Mouse (Mus musculus) hindbrain, embryonic 15.5 days (tissue): ENCODE results near the gene Smyd3. TPM values are rescaled to one million over a fixed set of nuclear protein-coding genes. Genes with fewer than 3 reads are reported as not detected.
"Not testable (repeated sequence)": the region's sequence is repeated elsewhere in the genome, so short reads cannot be mapped to it uniquely, and the experiment has no call there.

ENCODE experiments used
- ATAC-seq: fragments of 200-750 bp; cut with Nextera tagmentation; 2 replicates; pipeline ENCODE4 v1.8.0; 2017; ENCODE audit warnings: low read depth, moderate number of reproducible peaks, moderate TSS enrichment; ENCODE audit not compliant: low FRiP score
- H3K27ac ChIP-seq: fragments of 300-500 bp; sonication (generic); replicated peaks from 2 replicates; pipeline ENCODE4 v1.5.1; 2015; ENCODE audit warnings: mild to moderate bottlenecking, inconsistent platforms
- H3K27me3 ChIP-seq: fragments of 300-500 bp; sonication (generic); 2 replicates; pipeline ENCODE4 v1.6.1; 2015; ENCODE audit warnings: control low read depth, inconsistent platforms
- H3K36me3 ChIP-seq: fragments of 300-500 bp; sonication (generic); 2 replicates; pipeline ENCODE4 v1.6.1; 2015; ENCODE audit warnings: control low read depth, inconsistent platforms
- H3K4me1 ChIP-seq: fragments of 300-500 bp; sonication (generic); replicated peaks from 2 replicates; pipeline ENCODE4 v1.6.1; 2015; ENCODE audit warnings: control low read depth, inconsistent platforms
- H3K4me2 ChIP-seq: fragments of 300-500 bp; sonication (generic); 2 replicates; pipeline ENCODE4 v1.6.1; 2015; ENCODE audit warnings: moderate library complexity, mild to moderate bottlenecking, inconsistent platforms
- H3K4me3 ChIP-seq: fragments of 300-500 bp; sonication (generic); 2 replicates; pipeline ENCODE4 v1.5.1; 2015; ENCODE audit warnings: mild to moderate bottlenecking, inconsistent platforms
- H3K9ac ChIP-seq: fragments of 300-500 bp; sonication (generic); 2 replicates; pipeline ENCODE4 v1.6.1; 2015; ENCODE audit warnings: inconsistent platforms
- H3K9me3 ChIP-seq: fragments of 300-500 bp; sonication (generic); 2 replicates; pipeline ENCODE4 v1.6.1; 2016; ENCODE audit warnings: control low read depth, inconsistent platforms
- WGBS: fragments of 180-500 bp; shearing (Covaris S2); methylation state at CpG from one replicate; pipeline ENCODE4 v1.1.7; 2015; 5-methylcytosine and 5-hydroxymethylcytosine counted together
- polyA plus RNA-seq: library from polyadenylated mRNA; unstranded; fragments of >200 nt; fragmentation: Nextera tagmentation; extraction: Ambion mirVana; gene quantifications from 2 replicates; pipeline ENCODE4 v1.2.1, GENCODE M21; 2015

The Smyd3 gene
- polyA plus RNA-seq, 1 experiment from 2014 or later, result 26.0 TPM

DNA sequence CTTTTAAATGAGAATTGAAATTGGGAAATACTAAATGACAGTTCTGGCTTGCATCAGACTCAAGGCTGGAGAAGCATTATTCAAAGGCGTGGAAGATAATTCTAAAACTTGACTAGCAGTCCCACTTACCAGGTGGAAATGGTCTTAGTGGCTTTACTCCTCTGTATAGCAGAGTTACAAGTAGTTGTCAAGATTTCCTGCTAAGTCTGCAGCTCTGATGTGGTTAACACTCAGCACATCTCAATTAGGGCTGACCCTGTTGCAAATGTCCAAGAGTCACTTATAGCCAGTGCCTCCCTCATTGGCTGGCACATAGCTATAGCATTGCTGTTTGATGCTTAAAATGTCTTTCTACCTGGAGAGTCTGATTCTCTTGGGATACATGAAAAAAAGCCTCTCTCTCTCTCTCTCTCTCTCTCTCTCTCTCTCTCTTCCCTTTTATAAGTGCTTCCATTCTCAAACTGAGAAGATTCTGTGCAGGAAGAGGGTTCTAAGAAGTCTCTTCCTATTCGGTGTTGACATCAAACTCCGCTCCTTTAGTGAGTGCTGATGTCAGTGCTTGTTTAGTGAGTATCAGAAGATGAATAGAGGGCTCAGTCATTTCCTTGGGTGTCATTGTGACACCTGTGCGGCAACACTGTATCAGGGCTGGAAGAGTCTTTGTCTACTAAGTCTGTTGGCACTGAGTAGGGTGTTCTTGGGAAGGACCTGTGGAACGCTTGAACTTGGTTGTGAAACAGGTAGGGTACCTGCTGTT, 31.3 kb upstream of the Smyd3 start:
- no peak overlapping the region for H3K4me3 ChIP-seq
- ATAC-seq, result no peak
- H3K9ac ChIP-seq, result no peak overlapping the region
- no peak overlapping the region for H3K27ac ChIP-seq
- WGBS, result 95% methylated on average over 5 of the region's 5 CpGs
- H3K36me3 ChIP-seq, result no peaks in the 10 kb centered on the region
- no peaks in the 10 kb centered on the region for H3K9me3 ChIP-seq
- H3K27me3 ChIP-seq, result no peaks in the 10 kb centered on the region
- peaks cover 45% of the 10 kb centered on the region for H3K4me1 ChIP-seq
- H3K4me2 ChIP-seq, result no peak overlapping the region

DNA sequence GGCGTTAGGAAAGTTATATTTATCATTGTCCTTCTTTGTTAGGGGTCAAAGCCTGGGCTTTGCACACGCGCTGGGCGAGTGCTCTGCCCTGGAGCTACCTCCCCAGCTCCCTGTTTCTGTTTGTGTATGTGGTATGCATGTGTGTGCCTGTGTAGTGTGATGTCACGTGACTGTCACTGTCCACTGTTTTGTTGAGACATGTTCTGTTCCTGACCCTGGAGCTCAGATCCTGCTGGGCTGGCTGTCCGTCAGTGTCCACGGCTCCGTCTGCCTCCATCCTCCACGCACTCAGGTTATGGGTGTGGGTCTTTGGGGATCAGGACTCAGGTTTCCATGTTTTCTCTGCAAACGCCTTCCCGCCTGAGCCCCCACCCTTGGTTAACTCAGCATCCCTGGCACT, 30.4 kb upstream of the Smyd3 start:
- H3K9ac ChIP-seq, result no peak overlapping the region
- WGBS, result 67% methylated on average over 11 of the region's 11 CpGs

DNA sequence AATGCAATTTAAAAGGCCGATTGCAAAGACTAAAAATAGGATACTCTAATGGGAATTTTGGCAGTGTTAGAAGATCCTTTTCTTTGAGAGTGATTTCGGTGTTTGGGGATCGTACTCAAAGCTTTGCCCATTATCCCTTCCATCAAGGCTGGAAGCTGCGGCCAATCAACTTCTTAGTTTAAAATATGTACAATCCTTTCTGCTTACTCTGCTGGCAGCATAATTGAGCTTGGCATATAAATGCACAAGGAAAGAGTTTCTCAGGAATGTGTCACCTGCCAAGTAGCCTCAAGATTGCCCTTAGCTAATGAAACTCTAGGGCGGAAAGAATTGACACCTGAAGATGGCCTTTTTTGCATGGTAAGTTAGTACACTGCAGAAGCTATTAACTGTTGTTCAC, 29.3 kb upstream of the Smyd3 start:
- Histone ChIP-seq H3K36me3 (no peaks in the 10 kb centered on the region; the same call in 1 of the 2 replicates), H3K4me2 (peak overlapping the region; percentile 66), H3K9ac (peak overlapping the region; percentile 88), H3K4me1 (peaks cover 37% of the 10 kb centered on the region), H3K27ac (peak overlapping the region; percentile 98), H3K27me3 (no peaks in the 10 kb centered on the region), H3K9me3 (no peaks in the 10 kb centered on the region), H3K4me3 (peak overlapping the region; percentile 90)
- WGBS, result 6% methylated on average over 5 of the region's 5 CpGs
- ATAC-seq, result no peak

More for the DNA sequence above, 30.4 kb upstream of the Smyd3 start:
- ATAC-seq, result no peak
- Histone ChIP-seq H3K4me2 (peak overlapping the region; percentile 66), H3K27me3 (no peaks in the 10 kb centered on the region), H3K4me1 (peaks cover 41% of the 10 kb centered on the region), H3K4me3 (no peak overlapping the region), H3K27ac (no peak overlapping the region), H3K9me3 (no peaks in the 10 kb centered on the region), H3K36me3 (no peaks in the 10 kb centered on the region; the same call in 1 of the 2 replicates)

DNA sequence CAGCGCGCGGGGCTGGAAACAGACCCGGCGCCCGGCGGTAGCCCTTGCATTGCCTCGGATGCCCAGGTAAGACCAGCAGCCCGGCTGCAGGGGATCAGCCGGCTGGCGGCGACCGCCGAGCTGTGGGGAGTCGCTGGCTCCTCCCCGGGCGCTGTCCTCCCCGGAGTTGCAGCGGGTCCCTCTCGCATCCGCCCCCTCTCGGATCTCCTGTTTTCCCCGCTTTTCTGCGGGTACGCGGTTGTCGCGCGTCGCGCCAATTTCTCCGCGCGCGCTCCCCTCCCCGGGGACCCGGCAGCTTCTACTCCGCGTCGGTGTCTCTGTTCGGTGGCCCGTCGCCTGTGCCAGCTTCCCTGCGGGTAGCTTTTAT, 28.7 kb upstream of the Smyd3 start:
- H3K9me3 ChIP-seq, result no peaks in the 10 kb centered on the region
- ATAC-seq, result peak; percentile 84
- H3K27me3 ChIP-seq, result no peaks in the 10 kb centered on the region
- peak overlapping the region; percentile 66 for H3K4me2 ChIP-seq
- H3K4me3 ChIP-seq, result peak overlapping the region; percentile 90
- H3K27ac ChIP-seq, result peak overlapping the region; percentile 98
- H3K36me3 ChIP-seq, result no peaks in the 10 kb centered on the region; the same call in 1 of the 2 replicates
- under 1% methylated on average over 44 of the region's 44 CpGs for WGBS
- H3K4me1 ChIP-seq, result peaks cover 37% of the 10 kb centered on the region
- peak overlapping the region; percentile 88 for H3K9ac ChIP-seq

DNA sequence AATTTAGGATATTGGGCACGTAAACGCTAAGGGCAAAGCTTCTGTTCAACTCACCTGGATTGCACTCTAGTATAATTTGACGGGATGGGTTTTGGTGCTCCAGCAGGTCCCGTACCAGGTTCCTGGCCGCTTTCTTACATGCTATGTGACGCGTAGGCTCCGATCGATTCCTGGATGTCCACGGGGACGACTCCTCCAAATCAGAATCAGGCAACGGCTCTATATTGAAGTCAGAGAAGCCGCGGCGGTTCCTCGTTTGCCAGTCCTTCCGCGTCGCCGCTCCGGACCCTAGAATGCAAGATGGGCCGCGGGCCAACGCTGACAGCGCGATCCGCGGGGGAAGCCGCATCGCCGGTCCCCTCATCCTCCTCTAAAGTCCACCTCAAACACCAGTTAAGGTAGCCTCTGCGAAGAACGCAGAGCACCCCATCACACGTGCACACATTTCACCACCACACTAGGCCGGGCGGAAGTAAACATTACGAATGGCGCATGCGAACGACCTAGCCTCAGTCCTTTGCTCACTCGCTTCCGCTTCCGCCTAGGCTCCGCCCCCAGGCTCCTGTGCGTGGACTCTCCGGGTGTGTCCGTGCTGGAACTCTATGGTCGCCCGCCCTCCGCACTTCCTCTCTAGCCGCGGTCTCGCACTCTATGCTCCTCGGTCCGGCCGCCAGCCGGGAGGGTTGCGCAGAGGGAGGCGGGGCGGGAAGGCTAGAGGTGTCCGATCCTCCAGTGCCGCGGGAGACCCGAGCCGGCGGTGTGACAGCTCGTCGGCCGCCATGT, 28.1 kb upstream of the Smyd3 start, which contains the start of the genes Tfb2m and Cnst:
Gene Tfb2m (minus strand): TSS at position 500 of the 783 bp plus-strand sequence.
Gene Cnst (plus strand): TSS at position 603 of the 783 bp plus-strand sequence.
- peaks cover 37% of the 10 kb centered on the region for H3K4me1 ChIP-seq
- H3K9ac ChIP-seq, result peak within 1 kb of the TSS; percentile 88
- H3K36me3 ChIP-seq, H3K9me3 ChIP-seq, H3K27me3 ChIP-seq: not testable (repeated sequence)
- under 1% methylated on average over 69 of the region's 69 CpGs for WGBS
- peak within 1 kb of the TSS; percentile 90 for H3K4me3 ChIP-seq
- H3K4me2 ChIP-seq, result peak within 1 kb of the TSS; percentile 84
- peak; percentile 99 for ATAC-seq
- H3K27ac ChIP-seq, result peak within 1 kb of the TSS; percentile 98

DNA sequence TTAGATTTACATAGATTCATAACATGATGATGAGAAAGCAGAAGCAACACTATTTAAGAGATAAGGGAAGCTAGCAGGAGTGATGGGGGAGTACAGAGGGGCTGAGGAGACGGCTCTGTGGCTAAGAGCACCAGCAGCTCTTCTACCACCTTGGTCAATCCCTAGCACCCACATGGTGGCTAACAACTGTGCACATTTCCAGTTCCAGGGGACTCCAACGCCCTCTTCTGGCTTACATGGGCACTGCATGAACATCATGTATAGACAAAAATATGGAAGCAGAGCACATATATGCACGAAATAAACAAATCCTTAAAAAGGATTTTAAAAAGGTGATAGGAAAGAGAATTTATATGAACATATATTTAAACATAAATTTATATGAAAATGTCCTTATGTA, 23.7 kb upstream of the Smyd3 start:
- Histone ChIP-seq H3K4me1 (peaks cover 17% of the 10 kb centered on the region), H3K27ac (no peak overlapping the region), H3K9ac (no peak overlapping the region), H3K27me3 (no peaks in the 10 kb centered on the region), H3K36me3 (peaks cover 20% of the 10 kb centered on the region; the same call in 1 of the 2 replicates), H3K9me3 (no peaks in the 10 kb centered on the region), H3K4me3 (no peak overlapping the region), H3K4me2 (no peak overlapping the region)
- ATAC-seq, result no peak
- 61% methylated on average over 3 of the region's 3 CpGs for whole genome bisulfite sequencing

DNA sequence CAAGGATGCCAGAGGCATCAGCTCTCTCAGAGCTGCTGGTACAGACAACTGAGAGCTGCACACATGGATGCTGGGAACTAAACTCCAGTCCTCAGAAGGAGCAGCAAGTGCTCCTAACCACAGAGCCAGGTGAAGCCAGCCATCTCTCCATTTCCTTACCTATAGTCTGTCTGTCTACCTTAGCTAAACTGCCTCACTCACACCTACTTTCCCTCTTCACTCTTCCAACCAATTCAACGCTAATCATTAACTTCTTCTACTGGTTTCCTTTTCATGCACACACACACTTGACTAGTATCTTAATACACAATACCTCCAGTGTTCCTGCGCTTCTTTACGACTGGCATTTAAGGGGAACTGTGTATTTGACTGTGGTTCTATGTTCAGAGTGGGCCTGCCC, 22.0 kb upstream of the Smyd3 start:
- Histone ChIP-seq H3K27me3 (no peaks in the 10 kb centered on the region), H3K36me3 (peaks cover 24% of the 10 kb centered on the region; the same call in 1 of the 2 replicates), H3K27ac (no peak overlapping the region), H3K4me1 (peaks cover 10% of the 10 kb centered on the region), H3K9ac (no peak overlapping the region), H3K9me3 (no peaks in the 10 kb centered on the region), H3K4me3 (no peak overlapping the region), H3K4me2 (no peak overlapping the region)
- 92% methylated on average over 3 of the region's 3 CpGs for WGBS
- no peak for ATAC-seq

DNA sequence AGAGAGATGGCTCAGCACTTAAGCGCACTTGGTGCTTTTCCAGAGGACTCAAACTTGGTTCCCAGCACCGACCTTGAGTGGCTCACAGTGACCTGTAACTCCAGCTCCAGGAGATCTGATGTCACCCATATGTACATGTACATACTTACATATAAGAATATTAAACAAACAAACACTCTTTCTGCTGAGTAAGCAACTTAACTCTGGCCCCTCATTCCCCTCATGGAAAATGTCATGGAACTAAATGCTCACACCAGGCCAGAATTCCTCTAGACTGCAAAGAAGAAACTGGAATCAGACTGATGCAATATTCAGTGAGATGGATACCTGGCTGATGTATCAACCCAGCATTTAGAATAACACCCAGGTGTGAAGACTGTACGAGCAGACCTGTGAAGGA, 21.2 kb upstream of the Smyd3 start:
- 94% methylated on average over 3 of the region's 3 CpGs for WGBS
- H3K27me3 ChIP-seq, result no peaks in the 10 kb centered on the region
- ATAC-seq, result no peak

DNA sequence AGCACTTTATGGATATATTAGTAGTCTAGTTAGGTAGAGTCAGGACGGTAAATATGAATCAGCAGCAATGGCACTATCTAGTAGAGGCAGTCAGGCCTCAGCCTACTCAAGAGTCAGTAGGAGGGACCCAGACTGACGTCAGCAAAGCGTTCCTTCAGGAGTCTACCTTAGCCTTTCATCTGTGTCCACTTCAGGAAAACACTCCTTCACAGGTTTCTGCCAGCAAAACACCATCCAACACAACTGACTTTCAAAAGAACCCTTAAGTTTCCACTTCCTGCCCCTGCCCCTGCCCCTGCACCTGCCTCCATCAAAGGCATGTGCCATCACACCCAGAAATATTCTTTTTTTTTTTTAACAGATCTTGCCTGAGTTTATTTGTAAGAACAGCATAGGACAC, 2.1 kb upstream of the Smyd3 start:
- Histone ChIP-seq H3K27ac (no peak overlapping the region), H3K4me1 (peaks cover 12% of the 10 kb centered on the region), H3K36me3 (no peaks in the 10 kb centered on the region), H3K4me2 (no peak overlapping the region), H3K4me3 (no peak overlapping the region), H3K9ac (no peak overlapping the region), H3K27me3 (no peaks in the 10 kb centered on the region), H3K9me3 (no peaks in the 10 kb centered on the region)
- no peak for ATAC-seq
- WGBS, result 82% methylated on average over 3 of the region's 3 CpGs

More for the DNA sequence above, 21.2 kb upstream of the Smyd3 start:
- Histone ChIP-seq H3K4me2 (no peak overlapping the region), H3K4me1 (peaks cover 2% of the 10 kb centered on the region), H3K4me3 (no peak overlapping the region), H3K9ac (no peak overlapping the region), H3K36me3 (peaks cover 24% of the 10 kb centered on the region; the same call in 1 of the 2 replicates), H3K9me3 (no peaks in the 10 kb centered on the region), H3K27ac (no peak overlapping the region)

DNA sequence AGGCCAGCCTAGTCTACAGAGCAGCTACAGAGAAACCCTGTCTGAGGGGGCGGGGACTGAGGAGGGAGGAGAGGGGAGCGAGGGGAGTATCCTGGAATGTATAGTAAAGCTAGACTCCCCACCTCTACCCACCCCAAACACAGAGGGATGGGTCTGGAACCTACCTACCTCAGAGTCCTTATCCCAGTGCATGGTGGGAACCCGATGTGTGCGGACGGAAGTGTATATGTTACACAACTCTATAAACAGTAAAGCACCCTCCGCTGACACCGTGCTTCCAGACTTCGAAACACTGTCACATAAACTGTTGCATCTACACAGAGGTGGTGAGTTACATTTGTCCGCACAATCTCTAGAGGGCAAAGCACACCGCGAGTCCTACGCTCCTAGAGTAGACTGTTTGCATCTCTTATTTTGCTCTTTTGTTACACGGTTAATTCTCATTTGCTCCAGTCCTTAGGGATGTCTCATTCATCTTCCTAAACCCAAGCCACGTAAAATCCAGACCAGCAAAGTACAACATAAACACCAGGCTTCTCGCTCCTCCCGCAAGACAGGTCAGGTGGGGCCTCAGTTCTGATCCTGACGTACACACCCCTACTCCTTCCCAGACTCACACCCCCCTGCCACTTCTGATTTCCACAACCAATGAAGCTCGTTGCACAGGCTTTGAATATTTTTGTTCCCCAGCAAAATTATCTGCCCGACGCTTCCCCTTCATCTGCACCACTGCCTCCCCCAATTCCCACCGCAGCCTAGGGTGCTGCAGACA, 714 bp downstream of the Smyd3 start:
- 0 out of 2 replicates have a peak overlapping the region, but pooled peaks have one; percentile 36 for H3K27ac ChIP-seq
- H3K4me3 ChIP-seq, result peak overlapping the region; percentile 91
- no peaks in the 10 kb centered on the region for H3K27me3 ChIP-seq
- H3K36me3 ChIP-seq, result no peaks in the 10 kb centered on the region
- H3K9ac ChIP-seq, result peak overlapping the region; percentile 62
- H3K4me1 ChIP-seq, result peaks cover 12% of the 10 kb centered on the region
- WGBS, result under 1% methylated on average over 21 of the region's 21 CpGs
- H3K4me2 ChIP-seq, result peak overlapping the region; percentile 97
- no peaks in the 10 kb centered on the region for H3K9me3 ChIP-seq
- peak; percentile 64; the same call in 1 of the 2 replicates for ATAC-seq

DNA sequence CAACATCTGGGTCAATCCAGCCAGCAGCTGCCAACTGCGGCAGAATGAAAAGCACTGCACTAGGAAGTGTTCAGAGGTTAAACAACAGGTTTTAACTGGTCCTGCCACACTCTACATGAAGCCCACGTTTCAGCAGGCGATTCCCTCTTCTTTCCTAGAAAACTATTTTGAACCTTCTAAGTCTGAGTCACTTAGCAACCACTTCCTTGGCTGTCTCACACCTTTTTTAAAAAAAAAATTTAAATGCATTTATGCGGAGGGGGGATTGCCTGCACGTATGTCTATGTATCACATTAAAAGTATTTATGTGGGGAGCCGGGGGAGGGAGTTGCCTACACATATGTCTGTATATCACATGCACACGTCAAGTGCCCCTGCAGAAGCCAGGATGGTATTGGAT, 5.9 kb downstream of the Smyd3 start:
- H3K27me3 ChIP-seq, result no peaks in the 10 kb centered on the region
- no peaks in the 10 kb centered on the region for H3K36me3 ChIP-seq
- H3K4me3 ChIP-seq, result no peak overlapping the region
- no peak overlapping the region for H3K9ac ChIP-seq
- H3K27ac ChIP-seq, result no peak overlapping the region
- H3K9me3 ChIP-seq, result no peaks in the 10 kb centered on the region
- 88% methylated on average over 7 of the region's 7 CpGs for WGBS
- H3K4me2 ChIP-seq, result no peak overlapping the region
- ATAC-seq, result no peak
- H3K4me1 ChIP-seq, result peaks cover 7% of the 10 kb centered on the region
